Mouse (Mus musculus) liver, embryonic 12.5 days (tissue): Measurements from ENCODE around the gene Pou2f2. TPM values are rescaled to one million over a fixed set of nuclear protein-coding genes. Genes with fewer than 3 reads are reported as not detected.

Source experiments
- ATAC-seq: fragments of 200-750 bp; cut with Nextera tagmentation; 2 replicates; pipeline ENCODE4 v1.8.0; 2017; ENCODE audit warnings: moderate number of reproducible peaks, mild to moderate bottlenecking, moderate library complexity
- H3K27ac ChIP-seq: fragments of 300-500 bp; sonication (generic); 2 replicates; pipeline ENCODE4 v1.5.1; 2016; ENCODE audit warnings: mild to moderate bottlenecking
- H3K27me3 ChIP-seq: fragments of 300-500 bp; sonication (generic); replicated peaks from 2 replicates; pipeline ENCODE4 v1.6.1; 2016; ENCODE audit warnings: mild to moderate bottlenecking, moderate library complexity
- H3K36me3 ChIP-seq: fragments of 300-500 bp; sonication (generic); 2 replicates; pipeline ENCODE4 v1.6.1; 2016; ENCODE audit warnings: mild to moderate bottlenecking, moderate library complexity
- H3K4me1 ChIP-seq: fragments of 300-500 bp; sonication (generic); 2 replicates; pipeline ENCODE4 v1.6.1; 2016
- H3K4me2 ChIP-seq: fragments of 300-500 bp; sonication (generic); 2 replicates; pipeline ENCODE4 v1.6.1; 2016; ENCODE audit warnings: mild to moderate bottlenecking, moderate library complexity
- H3K4me3 ChIP-seq: fragments of 300-500 bp; sonication (generic); 2 replicates; pipeline ENCODE4 v1.5.1; 2016; ENCODE audit warnings: mild to moderate bottlenecking, moderate library complexity
- H3K9ac ChIP-seq: fragments of 300-500 bp; sonication (generic); 2 replicates; pipeline ENCODE4 v1.6.1; 2016; ENCODE audit warnings: mild to moderate bottlenecking, moderate library complexity
- H3K9me3 ChIP-seq: fragments of 300-500 bp; sonication (generic); replicated peaks from 2 replicates; pipeline ENCODE4 v1.6.1; 2016; ENCODE audit warnings: mild to moderate bottlenecking, moderate library complexity
- WGBS: fragments of 180-500 bp; shearing (Covaris S2); methylation state at CpG from one replicate; pipeline ENCODE4 v1.1.7; 2016; ENCODE audit not compliant: insufficient replicate concordance; 5-methylcytosine and 5-hydroxymethylcytosine counted together
- polyA plus RNA-seq: library from polyadenylated mRNA; unstranded; fragments of >200 nt; fragmentation: Nextera tagmentation; extraction: Ambion mirVana; gene quantifications from 2 replicates; pipeline ENCODE4 v1.2.1, GENCODE M21; 2016

Pou2f2 gene
- polyA plus RNA-seq, 1 experiment from 2014 or later: 1.9 TPM

- H3K4me2 ChIP-seq: no peak overlapping the region
- peak; percentile 68 for ATAC-seq
- no peak overlapping the region for H3K27ac ChIP-seq
- H3K36me3 ChIP-seq: no peaks in the 10 kb centered on the region
- 28% methylated on average over 21 of the region's 21 CpGs for WGBS
- H3K4me1 ChIP-seq: 0 out of 2 replicates have a peak, but pooled peaks cover 8% of the 10 kb centered on the region
- H3K4me3 ChIP-seq: no peak overlapping the region
- no peaks in the 10 kb centered on the region for H3K9me3 ChIP-seq
- H3K27me3 ChIP-seq: peaks cover 38% of the 10 kb centered on the region
- H3K9ac ChIP-seq: no peak overlapping the region
Observed at GRCm38 (mm10) chr7:25187662-25188650, 8.4 kb upstream of the Pou2f2 start.

- Histone ChIP-seq H3K27me3 (peaks cover 74% of the 10 kb centered on the region), H3K36me3 (no peaks in the 10 kb centered on the region)
- 56% methylated on average over 6 of the region's 6 CpGs for WGBS
Observed at GRCm38 (mm10) chr7:25184091-25184490, 4.6 kb upstream of the Pou2f2 start.

DNA sequence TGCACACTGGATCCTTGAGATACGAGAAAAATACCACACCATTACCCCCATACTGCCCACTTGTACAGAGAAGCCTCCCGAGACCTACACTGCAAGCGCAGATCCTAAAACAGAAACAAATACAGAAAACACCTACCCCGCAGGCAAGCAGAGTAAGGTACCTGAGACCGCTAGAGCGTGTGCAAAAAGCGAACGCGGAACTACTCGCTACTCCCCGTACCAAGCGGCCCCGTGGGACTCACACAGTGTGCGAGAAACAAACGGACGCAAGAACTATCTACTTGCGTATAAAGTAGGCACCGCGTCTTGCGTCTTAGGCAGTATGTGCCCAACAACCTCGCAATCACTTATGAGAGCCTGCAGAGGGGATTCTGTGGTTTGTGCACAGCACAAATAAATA, 2.3 kb upstream of the Pou2f2 start:
- peak; percentile 24; the same call in 1 of the 2 replicates for ATAC-seq
- H3K4me2 ChIP-seq: peak overlapping the region; percentile 67
- no peak overlapping the region for H3K27ac ChIP-seq
- H3K4me3 ChIP-seq: peak overlapping the region; percentile 7; the same call in 1 of the 2 replicates
- peaks cover 97% of the 10 kb centered on the region for H3K27me3 ChIP-seq
- no peak overlapping the region for H3K9ac ChIP-seq
- H3K36me3 ChIP-seq: no peaks in the 10 kb centered on the region
- WGBS: 15% methylated on average over 21 of the region's 21 CpGs
- peaks cover 48% of the 10 kb centered on the region for H3K4me1 ChIP-seq
- H3K9me3 ChIP-seq: no peaks in the 10 kb centered on the region

More at GRCm38 (mm10) chr7:25184091-25184490, 4.6 kb upstream of the Pou2f2 start:
- Histone ChIP-seq H3K27ac (no peak overlapping the region), H3K9ac (no peak overlapping the region), H3K9me3 (no peaks in the 10 kb centered on the region), H3K4me1 (peaks cover 39% of the 10 kb centered on the region), H3K4me3 (no peak overlapping the region), H3K4me2 (no peak overlapping the region)
- no peak for ATAC-seq

DNA sequence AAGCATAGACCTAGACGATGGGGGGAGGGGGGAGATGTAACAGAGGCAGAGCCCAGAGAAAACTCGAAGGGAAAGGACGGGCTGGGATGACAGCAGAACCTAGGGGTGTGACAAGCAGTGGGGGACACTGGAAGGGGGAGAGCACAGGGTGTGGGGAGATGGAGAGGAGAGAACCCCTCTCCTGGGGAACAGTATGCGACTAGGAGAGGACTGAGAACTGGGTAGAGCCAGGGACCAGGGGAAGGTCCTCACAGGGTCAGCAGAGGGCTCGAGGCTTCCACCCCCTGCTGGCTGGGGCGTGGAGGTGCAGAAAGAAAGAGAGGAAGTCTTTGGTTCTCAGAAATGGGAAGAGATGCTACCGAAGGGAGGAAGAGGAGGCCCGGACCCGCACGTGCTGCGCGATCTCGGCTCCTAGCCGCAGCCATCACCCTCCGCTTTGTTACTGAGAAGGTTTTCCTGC, 1.8 kb upstream of the Pou2f2 start:
- Histone ChIP-seq H3K4me3 (peak overlapping the region; percentile 7; the same call in 1 of the 2 replicates), H3K27me3 (peaks cover 99% of the 10 kb centered on the region), H3K9me3 (no peaks in the 10 kb centered on the region), H3K9ac (no peak overlapping the region), H3K36me3 (no peaks in the 10 kb centered on the region), H3K27ac (no peak overlapping the region), H3K4me1 (peaks cover 48% of the 10 kb centered on the region), H3K4me2 (peak overlapping the region; percentile 67)
- WGBS: 2% methylated on average over 15 of the region's 15 CpGs
- ATAC-seq: peak; percentile 63

DNA sequence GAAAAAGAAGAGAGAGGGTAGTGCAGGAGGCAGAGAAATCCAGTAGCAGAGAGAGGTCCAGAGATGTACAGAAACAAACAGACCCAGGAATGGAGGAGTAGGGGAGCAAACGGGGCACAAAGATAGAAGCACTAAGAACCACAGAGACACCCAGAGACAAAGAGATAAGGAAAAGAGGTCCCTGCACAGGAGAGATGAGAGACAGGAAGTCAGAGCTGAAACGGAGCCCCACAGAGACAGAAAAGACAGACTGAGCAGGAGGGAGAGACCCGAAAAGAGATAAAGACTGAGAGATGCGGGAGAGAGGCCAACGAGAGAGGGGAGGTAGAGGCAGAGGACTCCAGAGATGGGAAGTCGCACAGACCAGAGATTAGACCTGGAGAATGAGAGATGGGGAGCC, 986 bp upstream of the Pou2f2 start:
- WGBS: 1% methylated on average over 6 of the region's 6 CpGs
- no peaks in the 10 kb centered on the region for H3K9me3 ChIP-seq
- no peak for ATAC-seq
- no peaks in the 10 kb centered on the region for H3K36me3 ChIP-seq
- peaks cover 99% of the 10 kb centered on the region for H3K27me3 ChIP-seq
- no peak overlapping the region for H3K4me3 ChIP-seq
- peak overlapping the region; percentile 67 for H3K4me2 ChIP-seq
- no peak overlapping the region for H3K27ac ChIP-seq
- H3K9ac ChIP-seq: no peak overlapping the region
- H3K4me1 ChIP-seq: peaks cover 48% of the 10 kb centered on the region

DNA sequence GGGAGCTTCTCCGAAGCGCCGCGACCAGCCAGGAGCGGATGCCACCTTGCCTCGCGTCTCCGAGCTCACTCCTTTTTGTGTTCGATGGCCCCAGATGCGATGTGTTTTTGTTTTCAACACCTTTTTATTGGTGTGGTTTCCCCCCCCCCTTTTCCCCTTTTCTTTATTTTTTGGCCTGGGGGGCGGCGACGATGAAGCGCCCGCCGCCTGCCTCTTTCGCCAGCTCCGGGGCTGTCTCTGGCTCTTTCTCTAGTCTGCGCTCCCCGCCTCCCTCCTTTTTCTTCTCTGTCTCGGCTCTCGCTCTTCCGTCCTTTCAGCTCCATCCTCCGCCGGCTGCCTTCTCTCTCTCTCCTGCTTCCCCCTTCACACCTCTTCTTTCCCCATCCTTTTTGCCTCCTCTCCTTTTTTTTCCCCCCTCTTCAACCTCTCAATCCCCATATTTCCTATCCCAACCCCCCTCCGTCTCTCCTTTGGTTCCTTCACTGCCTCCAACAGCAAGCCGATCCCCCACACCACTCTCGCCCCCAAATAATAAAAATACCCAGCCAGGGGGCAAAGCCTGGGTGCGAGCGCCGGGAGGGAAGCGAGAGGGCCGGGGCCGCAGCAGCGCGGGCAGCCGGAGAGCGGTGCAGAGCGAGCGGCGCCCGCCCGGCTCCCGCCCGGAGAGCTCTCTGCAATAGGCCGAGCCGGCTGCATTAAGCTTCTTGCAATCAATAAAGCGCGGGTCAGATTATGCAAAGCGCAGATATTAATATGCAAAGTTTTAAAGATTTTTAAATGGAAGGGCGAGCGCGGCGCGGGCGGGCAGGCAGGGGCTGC, 530 bp downstream of the Pou2f2 start:
- H3K4me2 ChIP-seq: peak overlapping the region; percentile 67
- WGBS: 2% methylated on average over 55 of the region's 56 CpGs
- H3K9me3 ChIP-seq: no peaks in the 10 kb centered on the region
- peak overlapping the region; percentile 50 for H3K4me3 ChIP-seq
- no peak overlapping the region for H3K27ac ChIP-seq
- peak; percentile 31; the same call in 1 of the 2 replicates for ATAC-seq
- H3K9ac ChIP-seq: no peak overlapping the region
- H3K27me3 ChIP-seq: peaks cover 100% of the 10 kb centered on the region
- H3K36me3 ChIP-seq: no peaks in the 10 kb centered on the region
- H3K4me1 ChIP-seq: peaks cover 43% of the 10 kb centered on the region

DNA sequence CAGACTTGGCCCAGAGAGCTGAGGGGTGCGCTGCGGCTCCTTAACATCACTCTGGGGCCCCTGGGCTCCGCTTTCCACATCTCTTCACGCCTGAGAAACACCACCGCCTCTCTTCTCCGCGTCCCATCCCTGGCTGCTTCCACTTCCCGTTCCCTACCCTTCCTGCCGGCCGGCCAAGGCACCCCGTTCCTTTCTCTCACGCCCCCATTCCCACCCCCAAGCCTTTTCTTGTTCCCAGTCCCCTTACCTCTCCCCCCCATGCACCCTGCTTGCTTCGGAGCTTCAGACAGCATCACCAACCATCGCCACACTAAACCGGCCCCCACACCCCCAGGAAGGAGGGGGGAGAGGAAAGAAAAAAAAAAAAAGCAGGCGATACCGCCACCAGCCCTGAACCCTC, 1.2 kb downstream of the Pou2f2 start:
- no peaks in the 10 kb centered on the region for H3K9me3 ChIP-seq
- no peak for ATAC-seq
- WGBS: 4% methylated on average over 17 of the region's 17 CpGs
- no peak overlapping the region for H3K27ac ChIP-seq
- H3K4me3 ChIP-seq: peak overlapping the region; percentile 50
- peaks cover 100% of the 10 kb centered on the region for H3K27me3 ChIP-seq
- no peaks in the 10 kb centered on the region for H3K36me3 ChIP-seq
- peak overlapping the region; percentile 67 for H3K4me2 ChIP-seq
- H3K9ac ChIP-seq: no peak overlapping the region
- H3K4me1 ChIP-seq: peaks cover 40% of the 10 kb centered on the region

GRCm38 (mm10) chr7:25174343-25174742, 5.2 kb downstream of the Pou2f2 start:
- peaks cover 24% of the 10 kb centered on the region for H3K4me1 ChIP-seq
- WGBS: 69% methylated on average over 11 of the region's 11 CpGs
- no peak overlapping the region for H3K9ac ChIP-seq
- no peaks in the 10 kb centered on the region for H3K9me3 ChIP-seq
- H3K4me3 ChIP-seq: no peak overlapping the region
- H3K27me3 ChIP-seq: peaks cover 88% of the 10 kb centered on the region
- H3K4me2 ChIP-seq: no peak overlapping the region
- no peaks in the 10 kb centered on the region for H3K36me3 ChIP-seq
- H3K27ac ChIP-seq: no peak overlapping the region
- ATAC-seq: no peak

GRCm38 (mm10) chr7:25172669-25173068, 6.9 kb downstream of the Pou2f2 start:
- no peak for ATAC-seq
- H3K4me3 ChIP-seq: no peak overlapping the region
- H3K36me3 ChIP-seq: no peaks in the 10 kb centered on the region
- H3K4me1 ChIP-seq: peaks cover 12% of the 10 kb centered on the region
- no peak overlapping the region for H3K9ac ChIP-seq
- no peak overlapping the region for H3K27ac ChIP-seq
- H3K4me2 ChIP-seq: no peak overlapping the region
- H3K9me3 ChIP-seq: no peaks in the 10 kb centered on the region
- 31% methylated on average over 5 of the region's 5 CpGs for WGBS
- H3K27me3 ChIP-seq: peaks cover 81% of the 10 kb centered on the region

DNA sequence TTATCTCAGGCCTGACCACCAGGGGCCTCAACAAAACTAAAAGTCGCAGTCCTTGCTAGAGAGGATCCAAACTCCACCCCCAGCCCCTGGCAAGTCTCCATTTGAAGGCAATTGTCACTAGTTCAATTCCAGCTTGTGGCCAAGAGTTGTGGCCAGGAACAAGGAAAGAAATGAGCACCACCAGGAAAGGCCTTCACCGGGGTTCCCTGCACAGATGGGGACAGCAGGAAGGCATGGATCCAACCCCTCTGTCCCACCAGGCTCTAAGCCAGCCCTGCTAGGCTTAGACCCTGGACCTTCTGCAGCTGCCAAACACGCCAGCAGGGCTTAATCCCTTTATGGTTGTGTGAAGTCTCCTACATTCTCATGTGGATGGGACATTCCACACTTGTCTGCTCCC, 8.9 kb downstream of the Pou2f2 start:
- WGBS: 21% methylated on average over 3 of the region's 3 CpGs
- 0 out of 2 replicates have a peak overlapping the region, but pooled peaks have one; percentile 43 for H3K27ac ChIP-seq
- peaks cover 12% of the 10 kb centered on the region for H3K4me1 ChIP-seq
- H3K4me2 ChIP-seq: no peak overlapping the region
- H3K9me3 ChIP-seq: no peaks in the 10 kb centered on the region
- H3K4me3 ChIP-seq: no peak overlapping the region
- no peak overlapping the region for H3K9ac ChIP-seq
- no peak for ATAC-seq
- peaks cover 78% of the 10 kb centered on the region for H3K27me3 ChIP-seq
- H3K36me3 ChIP-seq: no peaks in the 10 kb centered on the region

GRCm38 (mm10) chr7:25166106-25166505, 13.4 kb downstream of the Pou2f2 start:
- Histone ChIP-seq H3K9me3 (no peaks in the 10 kb centered on the region), H3K27ac (no peak overlapping the region), H3K9ac (no peak overlapping the region), H3K4me3 (no peak overlapping the region), H3K4me2 (no peak overlapping the region), H3K36me3 (no peaks in the 10 kb centered on the region), H3K27me3 (peaks cover 84% of the 10 kb centered on the region), H3K4me1 (peaks cover 9% of the 10 kb centered on the region; the same call in 1 of the 2 replicates)
- ATAC-seq: no peak
- WGBS: 58% methylated on average over 5 of the region's 5 CpGs
